Comparison of ENCODE assay signal across 27 mouse cellular contexts in the genomic region with DNA sequence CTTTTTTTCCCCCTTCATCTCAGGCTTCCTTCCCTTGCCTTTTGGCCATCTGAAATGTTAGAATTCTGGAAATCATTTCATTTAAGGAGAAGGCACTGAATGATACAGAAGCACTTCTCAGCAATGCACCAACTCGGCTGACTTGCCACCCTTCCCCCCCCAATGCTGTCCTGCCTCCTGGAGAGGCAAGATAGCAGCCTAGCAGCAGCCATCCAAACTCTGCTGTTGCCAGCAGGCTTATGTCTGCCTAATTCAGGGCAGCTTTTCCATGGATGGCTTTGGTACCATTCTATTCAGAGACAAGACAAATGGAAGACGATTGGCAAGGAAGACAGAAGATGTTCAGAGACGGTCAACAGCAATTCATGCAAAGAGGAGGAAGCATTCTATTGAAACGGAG.
"Had no signal": no experiment of that assay in that cellular context is flagged by ENCODE, and none has a peak within 500 bp of the region (broad histone marks: within the 10 kb centered on the region; RNA-seq: fewer than 3 reads in every experiment).

No protein-coding gene starts in this region.

- H3K9me3 ChIP-seq: heart, embryonic 10.5 days; hindbrain, embryonic 10.5 days; hindbrain, embryonic 12.5 days; intestine, embryonic 15.5 days; limb, embryonic 10.5 days; limb, embryonic 12.5 days; liver, embryonic 13.5 days had no signal

- H3K27me3 ChIP-seq: heart, embryonic 12.5 days; hindbrain, embryonic 12.5 days; intestine, embryonic 15.5 days; limb, embryonic 12.5 days; liver, embryonic 13.5 days had no signal

- H3K36me3 ChIP-seq: heart, embryonic 10.5 days; heart, embryonic 12.5 days; hindbrain, embryonic 10.5 days; hindbrain, embryonic 12.5 days; intestine, embryonic 15.5 days; limb, embryonic 10.5 days; limb, embryonic 12.5 days; liver, embryonic 13.5 days had no signal

- DNase-seq: gastrocnemius, adult 2 months; gastrocnemius, postnatal 10 days; gastrocnemius, postnatal 25 days; heart, adult 2 months; heart, postnatal 4 days; kidney, adult 18-20 months; kidney, adult 8-10 months; kidney, postnatal 10 days; kidney, postnatal 25 days; kidney, postnatal 4 days; liver; liver, embryonic 13.5 days had no signal

- H3K4me3 ChIP-seq: gastrocnemius, adult 2 months; heart, adult 2 months; heart, embryonic 10.5 days; heart, embryonic 12.5 days; hindbrain, embryonic 10.5 days; hindbrain, embryonic 12.5 days; intestine, embryonic 15.5 days; layer of hippocampus, adult 2 months; left cerebral cortex, adult 2 months; limb, embryonic 10.5 days; limb, embryonic 12.5 days; liver, embryonic 13.5 days had no signal

- H3K9ac ChIP-seq: heart, embryonic 12.5 days; hindbrain, embryonic 12.5 days; hindbrain, embryonic 14.5 days; intestine, embryonic 15.5 days; limb, embryonic 12.5 days; liver, embryonic 13.5 days had no signal

- ATAC-seq: forebrain, embryonic 16.5 days; hindbrain, embryonic 16.5 days; inflammation-experienced regulatory T-cells, adult 6 months; intestine, embryonic 15.5 days; intestine, postnatal 0 days had no signal

- H3K4me2 ChIP-seq: heart, embryonic 12.5 days; hindbrain, embryonic 12.5 days; hindbrain, embryonic 14.5 days; intestine, embryonic 15.5 days; limb, embryonic 12.5 days; liver, embryonic 11.5 days; liver, embryonic 13.5 days had no signal

- H3K27ac ChIP-seq: gastrocnemius, adult 2 months; heart, adult 2 months; heart, embryonic 10.5 days; hindbrain, embryonic 10.5 days; hindbrain, embryonic 12.5 days; hindbrain, embryonic 14.5 days; intestine, embryonic 15.5 days; layer of hippocampus, adult 2 months; left cerebral cortex, adult 2 months; limb, embryonic 10.5 days; limb, embryonic 12.5 days; liver, embryonic 13.5 days had no signal

- H3K4me1 ChIP-seq: heart, embryonic 10.5 days; heart, embryonic 12.5 days; hindbrain, embryonic 12.5 days; intestine, embryonic 15.5 days; limb, embryonic 10.5 days; limb, embryonic 12.5 days; liver, embryonic 13.5 days had no signal
